Mouse (Mus musculus): ENCODE results near the gene Tsen2.

Tsen2 gene

GRCm38 (mm10) chr6:115541676-115542275 lies 2.7 kb upstream of the Tsen2 start:
- no peak for DNase-seq (ENCODE audit: low read depth)

- no peak for DNase-seq (ENCODE audit: low read depth)
Observed at GRCm38 (mm10) chr6:115542341-115542740, 2.1 kb upstream of the Tsen2 start.

- peak; percentile 59 for DNase-seq (ENCODE audit: low read depth)
Observed at GRCm38 (mm10) chr6:115546276-115546675, 1.8 kb downstream of the Tsen2 start.

GRCm38 (mm10) chr6:115555485-115555884 lies 11.0 kb downstream of the Tsen2 start:
- no peak for DNase-seq (ENCODE audit: low read depth)

- DNase-seq (ENCODE audit: low read depth): no peak
Observed at GRCm38 (mm10) chr6:115558176-115558575, 13.7 kb downstream of the Tsen2 start.

- DNase-seq (ENCODE audit: low read depth): no peak
Observed at GRCm38 (mm10) chr6:115559651-115560632, 15.5 kb downstream of the Tsen2 start.

- no peak for DNase-seq (ENCODE audit: low read depth)
Observed at GRCm38 (mm10) chr6:115565479-115566045, 21.1 kb downstream of the Tsen2 start.

- DNase-seq (ENCODE audit: low read depth): no peak
Observed at GRCm38 (mm10) chr6:115574171-115574570, 29.7 kb downstream of the Tsen2 start.

- DNase-seq (ENCODE audit: low read depth): no peak
Observed at GRCm38 (mm10) chr6:115577407-115577806, 32.9 kb downstream of the Tsen2 start.

- no peak for DNase-seq (ENCODE audit: low read depth)
Observed at GRCm38 (mm10) chr6:115577941-115578340, 33.5 kb downstream of the Tsen2 start.

- DNase-seq (ENCODE audit: low read depth): no peak
Observed at GRCm38 (mm10) chr6:115580810-115581209, 36.3 kb downstream of the Tsen2 start.

- DNase-seq (ENCODE audit: low read depth): no peak
Observed at GRCm38 (mm10) chr6:115582328-115583115, 38.1 kb downstream of the Tsen2 start.

- DNase-seq (ENCODE audit: low read depth): no peak
Observed at GRCm38 (mm10) chr6:115583430-115584125, 39.1 kb downstream of the Tsen2 start.

GRCm38 (mm10) chr6:115584176-115584575 lies 39.7 kb downstream of the Tsen2 start:
- no peak for DNase-seq (ENCODE audit: low read depth)

GRCm38 (mm10) chr6:115586321-115586720 lies 41.9 kb downstream of the Tsen2 start:
- DNase-seq (ENCODE audit: low read depth): no peak

- no peak for DNase-seq (ENCODE audit: low read depth)
Observed at GRCm38 (mm10) chr6:115591692-115592359, 47.4 kb downstream of the Tsen2 start.

- DNase-seq (ENCODE audit: low read depth): no peak
Observed at GRCm38 (mm10) chr6:115592458-115592857, 48.0 kb downstream of the Tsen2 start, which contains the start of gene Mkrn2os. Mkrn2os (minus strand) TSS chr6:115592576.

- no peak for DNase-seq (ENCODE audit: low read depth)
Observed at GRCm38 (mm10) chr6:115593252-115593651, 48.8 kb downstream of the Tsen2 start.

GRCm38 (mm10) chr6:115594463-115594862 lies 50.0 kb downstream of the Tsen2 start:
- DNase-seq (ENCODE audit: low read depth): no peak

GRCm38 (mm10) chr6:115595667-115596066 lies 51.2 kb downstream of the Tsen2 start:
- no peak for DNase-seq (ENCODE audit: low read depth)

GRCm38 (mm10) chr6:115601322-115601714 lies 56.9 kb downstream of the Tsen2 start:
- no peak for DNase-seq (ENCODE audit: low read depth)

All from c-Kit-positive CD71-negative TER-119-negative erythroid progenitor cells, embryonic 14.5 days (primary cell).